Mouse (Mus musculus) heart, adult 2 months (tissue): ENCODE measurements around the gene Ddx54. TPM values are rescaled to one million over a fixed set of nuclear protein-coding genes. Genes with fewer than 3 reads are reported as not detected.
A peak's percentile ranks its signal among the peaks of the same experiment; 100 is the strongest.

Experiments
- DNase-seq, 2 experiments: peaks; one replicate each; pipeline ENCODE4 v3.0.0; 2021
- H3K27ac ChIP-seq: fragments of 200-600 bp; 2 replicates; pipeline ENCODE4 v1.8.1; 2022
- H3K27me3 ChIP-seq: fragments of 200-500 bp; 2 replicates; pipeline ENCODE4 v1.6.1; 2012; ENCODE audit warnings: mild to moderate bottlenecking, low read length, inconsistent platforms, mixed read lengths; ENCODE audit not compliant: control insufficient read depth, insufficient read depth
- H3K36me3 ChIP-seq: fragments of 200-500 bp; 2 replicates; pipeline ENCODE4 v1.6.1; 2012; ENCODE audit warnings: low read length, inconsistent platforms; ENCODE audit not compliant: control insufficient read depth, insufficient read depth
- H3K4me1 ChIP-seq: fragments of 200-500 bp; 2 replicates; pipeline ENCODE4 v1.6.1; 2011; ENCODE audit warnings: low read length; ENCODE audit not compliant: control insufficient read depth, insufficient read depth
- H3K4me3 ChIP-seq: fragments of 200-600 bp; 2 replicates; pipeline ENCODE4 v1.8.1; 2022
- H3K79me2 ChIP-seq: fragments of 200-500 bp; replicated peaks from 2 replicates; pipeline ENCODE4 v1.6.1; 2012; ENCODE audit warnings: mild to moderate bottlenecking, inconsistent platforms, low read length, moderate library complexity, mixed read lengths; ENCODE audit not compliant: control insufficient read depth, insufficient read depth
- H3K9ac ChIP-seq: fragments of 200-500 bp; 2 replicates; pipeline ENCODE4 v1.6.1; 2012; ENCODE audit warnings: low read depth, mild to moderate bottlenecking, control low read depth, inconsistent platforms, low read length, mixed read lengths
- CTCF ChIP-seq: fragments of 200-600 bp; IDR thresholded peaks from 2 replicates; pipeline ENCODE4 v1.8.1; 2022; ENCODE audit warnings: antibody characterized with exemption, mild to moderate bottlenecking, moderate library complexity
- EP300 ChIP-seq: fragments of 200-500 bp; IDR thresholded peaks from 2 replicates; pipeline ENCODE4 v1.6.1; 2011; ENCODE audit warnings: low read depth, low read length, control low read depth; ENCODE audit not compliant: insufficient read depth
- POLR2A ChIP-seq: fragments of 200-500 bp; IDR thresholded peaks from 2 replicates; pipeline ENCODE4 v1.6.1; 2011; ENCODE audit warnings: mild to moderate bottlenecking, low read depth, low read length, control low read depth; ENCODE audit not compliant: insufficient read depth
- WGBS: fragments of 180-500 bp; shearing (Covaris S2); methylation state at CpG from one replicate; pipeline ENCODE4 v1.1.7; 2018; 5-methylcytosine and 5-hydroxymethylcytosine counted together
- intact Hi-C: fragments of 180-260 bp; cut with DNase I; formaldehyde crosslinking; loops from one replicate; pipeline ENCODE4 v1.15.1; 2025
- polyA plus RNA-seq: library from polyadenylated mRNA; depleted of rRNA; stranded (reverse); fragments of >200 nt; gene quantifications from 2 replicates; pipeline ENCODE4 v1.2.3, GENCODE M21; 2012
- total RNA-seq, 2 experiments: library from RNA; stranded (reverse); gene quantifications; 2 replicates each; pipeline ENCODE4 v1.2.3; 2021

The Ddx54 gene
- total and polyA plus RNA-seq, 3 experiments = 16.2 to 22.5 (median 21.4) TPM

GRCm38 (mm10) chr5:120590356-120591010 is 22.1 kb upstream of the Ddx54 start:
- intact Hi-C loops = loop anchor here (2.0 kb wide), 1 partner anchor 14 kb away; no protein-coding TSS in a partner anchor
- TF ChIP-seq EP300 (no peak), CTCF (peak; percentile 60), POLR2A (no peak)

GRCm38 (mm10) chr5:120592141-120592540 is 20.4 kb upstream of the Ddx54 start:
- no peak for TF ChIP-seq POLR2A
- peak; percentile 56 for TF ChIP-seq CTCF
- Histone ChIP-seq H3K36me3 (no peaks in the 10 kb centered on the region), H3K27me3 (no peaks in the 10 kb centered on the region), H3K4me3 (no peak overlapping the region), H3K4me1 (peaks cover 5% of the 10 kb centered on the region), H3K79me2 (no peaks in the 10 kb centered on the region), H3K9ac (no peak overlapping the region), H3K27ac (no peak overlapping the region)
- WGBS = 70% methylated on average over 7 of the region's 7 CpGs
- DNase-seq = no peak
- intact Hi-C loops = no loop called here

More at GRCm38 (mm10) chr5:120590356-120591010, 22.1 kb upstream of the Ddx54 start:
- WGBS = 74% methylated on average over 16 of the region's 16 CpGs
- no peak overlapping the region for H3K27ac ChIP-seq
- H3K79me2 ChIP-seq = no peaks in the 10 kb centered on the region
- no peak overlapping the region for H3K4me3 ChIP-seq
- H3K9ac ChIP-seq = no peak overlapping the region
- peaks cover 10% of the 10 kb centered on the region for H3K4me1 ChIP-seq
- H3K36me3 ChIP-seq = no peaks in the 10 kb centered on the region
- DNase-seq = no peak
- H3K27me3 ChIP-seq = no peaks in the 10 kb centered on the region

GRCm38 (mm10) chr5:120594485-120594884 is 18.1 kb upstream of the Ddx54 start:
- H3K27me3 ChIP-seq = no peaks in the 10 kb centered on the region
- H3K27ac ChIP-seq = no peak overlapping the region
- no peak overlapping the region for H3K4me3 ChIP-seq
- TF ChIP-seq CTCF = no peak
- TF ChIP-seq POLR2A = no peak
- no peak for TF ChIP-seq EP300
- intact Hi-C loops = no loop called here
- DNase-seq = no peak
- H3K79me2 ChIP-seq = no peaks in the 10 kb centered on the region
- no peaks in the 10 kb centered on the region for H3K36me3 ChIP-seq
- 84% methylated on average over 6 of the region's 6 CpGs for WGBS
- H3K9ac ChIP-seq = no peak overlapping the region
- no peaks in the 10 kb centered on the region for H3K4me1 ChIP-seq

- Histone ChIP-seq H3K27ac (no peak overlapping the region), H3K4me1 (peaks cover 2% of the 10 kb centered on the region; the same call in 1 of the 2 replicates), H3K4me3 (no peak overlapping the region), H3K27me3 (no peaks in the 10 kb centered on the region), H3K36me3 (no peaks in the 10 kb centered on the region), H3K9ac (no peak overlapping the region), H3K79me2 (no peaks in the 10 kb centered on the region)
- 73% methylated on average over 6 of the region's 6 CpGs for WGBS
- no peak for DNase-seq
- intact Hi-C loops = loop anchor here (5.0 kb wide), 1 partner anchor 42 kb away; no protein-coding TSS in a partner anchor
- no peak for TF ChIP-seq EP300
- no peak for TF ChIP-seq POLR2A
- no peak for TF ChIP-seq CTCF
Measured at GRCm38 (mm10) chr5:120599625-120600024, 12.9 kb upstream of the Ddx54 start.

- no peak overlapping the region for H3K9ac ChIP-seq
- WGBS = 34% methylated on average over 11 of the region's 11 CpGs
- H3K4me1 ChIP-seq = peaks cover 4% of the 10 kb centered on the region; the same call in 1 of the 2 replicates
- H3K27me3 ChIP-seq = no peaks in the 10 kb centered on the region
- intact Hi-C loops = loop anchor here (5.0 kb wide), 1 partner anchor 44 kb away; no protein-coding TSS in a partner anchor
- TF ChIP-seq CTCF = peak; percentile 66
- TF ChIP-seq POLR2A = no peak
- TF ChIP-seq EP300 = 0 out of 2 replicates have a peak, but pooled peaks have one; percentile 15
- DNase-seq = no peak
- H3K27ac ChIP-seq = no peak overlapping the region
- H3K36me3 ChIP-seq = no peaks in the 10 kb centered on the region
- no peak overlapping the region for H3K4me3 ChIP-seq
- H3K79me2 ChIP-seq = no peaks in the 10 kb centered on the region
Measured at GRCm38 (mm10) chr5:120600946-120601668, 11.4 kb upstream of the Ddx54 start.

GRCm38 (mm10) chr5:120602210-120602609 is 10.3 kb upstream of the Ddx54 start:
- TF ChIP-seq EP300 (no peak), POLR2A (no peak)
- Histone ChIP-seq H3K36me3 (no peaks in the 10 kb centered on the region), H3K79me2 (no peaks in the 10 kb centered on the region), H3K4me1 (peaks cover 4% of the 10 kb centered on the region; the same call in 1 of the 2 replicates), H3K4me3 (no peak overlapping the region), H3K27me3 (no peaks in the 10 kb centered on the region), H3K27ac (no peak overlapping the region), H3K9ac (no peak overlapping the region)
- WGBS = 97% methylated on average over 12 of the region's 12 CpGs
- intact Hi-C loops = loop anchor here (5.0 kb wide), 1 partner anchor 45 kb away; no protein-coding TSS in a partner anchor
- DNase-seq = no peak
